Mouse (Mus musculus) heart, postnatal 25 days (tissue): ENCODE data around the gene Slc45a1. TPM values are rescaled to one million over a fixed set of nuclear protein-coding genes. Genes with fewer than 3 reads are reported as not detected.

ENCODE experiments used
- DNase-seq: peaks from one replicate; pipeline ENCODE4 v3.0.0; 2022; ENCODE audit warnings: low spot score
- intact Hi-C: fragments of 180-260 bp; cut with DNase I; formaldehyde crosslinking; loops from one replicate; pipeline ENCODE4 v1.15.1; 2025
- total RNA-seq, 2 experiments: library from RNA; stranded (reverse); gene quantifications; 2 replicates each; pipeline ENCODE4 v1.2.3; 2021

The Slc45a1 gene
- total RNA-seq, 2 experiments from 2014 or later, result not detected

DNA sequence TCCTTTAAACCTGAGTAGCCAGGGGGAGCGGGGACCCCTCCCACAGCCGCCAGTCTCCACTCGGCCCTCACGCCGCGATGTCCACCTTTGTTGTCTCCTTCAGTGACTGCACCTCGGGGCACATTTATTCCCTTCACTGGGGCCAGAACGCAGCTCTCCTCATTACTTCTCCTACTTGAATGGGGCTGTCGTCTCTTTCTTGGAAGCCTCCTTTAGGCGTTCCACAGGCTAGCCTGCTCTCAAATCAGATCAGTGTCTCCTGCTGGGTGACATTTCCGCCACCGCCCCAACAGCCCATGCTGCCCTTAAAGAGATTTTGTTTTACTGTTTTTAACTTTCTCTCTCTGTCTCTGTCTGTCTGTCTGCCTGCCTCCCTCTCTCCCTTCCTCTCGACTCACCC is 9.9 kb upstream of the Slc45a1 start:
- no peak for DNase-seq
- intact Hi-C loops, result no loop called here

DNA sequence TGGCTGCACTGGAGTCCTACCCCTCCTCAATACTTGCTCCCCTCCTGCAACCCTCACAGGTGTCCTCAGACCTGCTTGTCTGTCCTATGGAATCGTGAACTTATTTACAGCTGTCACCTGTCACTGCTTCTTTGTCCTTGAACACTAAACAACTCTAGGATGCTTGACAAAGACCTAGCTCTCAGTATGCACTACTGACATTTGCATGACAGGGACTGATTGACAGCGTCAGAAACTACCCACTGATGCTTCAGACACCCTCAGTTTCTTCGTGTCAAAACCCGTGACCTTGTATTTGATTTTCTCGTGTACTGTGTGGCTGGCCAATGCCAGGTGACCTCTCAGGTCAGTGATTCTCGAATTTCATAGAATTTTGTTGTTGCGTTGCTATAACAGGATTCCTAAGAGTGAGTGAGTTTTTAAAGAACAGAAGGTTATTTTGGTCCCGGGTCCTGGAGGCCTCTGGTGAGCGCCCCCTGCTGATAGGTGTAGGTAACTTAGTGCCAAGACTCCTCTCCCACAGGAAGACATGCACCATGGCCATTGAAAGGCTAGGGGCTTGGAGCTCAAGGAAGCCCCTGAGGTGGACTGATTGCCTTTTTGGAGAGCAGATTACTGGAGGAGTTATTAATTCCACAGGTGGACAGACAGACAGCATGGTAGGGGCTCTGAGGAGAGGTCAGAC is 8.1 kb upstream of the Slc45a1 start:
- intact Hi-C loops, result no loop called here
- no peak for DNase-seq

DNA sequence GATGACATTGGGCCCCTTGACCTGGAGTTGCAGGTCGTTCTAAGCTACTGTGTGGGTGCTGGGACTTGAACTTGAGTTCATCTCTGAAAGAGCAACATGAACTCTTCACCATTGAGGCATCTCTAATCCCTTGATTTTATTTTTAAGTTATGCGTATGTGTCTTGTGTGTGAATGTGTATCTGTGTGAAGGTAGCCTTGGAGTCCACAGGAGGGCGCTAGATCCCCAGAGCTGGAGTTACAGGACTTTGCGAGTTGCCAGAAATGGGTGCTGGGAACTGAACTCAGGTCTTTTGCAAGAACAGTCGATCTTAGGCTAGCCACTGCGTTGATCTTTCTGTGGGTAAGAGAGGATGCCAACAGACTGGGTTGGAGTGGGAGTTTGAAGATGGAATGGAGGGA is 4.5 kb upstream of the Slc45a1 start:
- DNase-seq, result no peak
- intact Hi-C loops, result loop anchor here (1.0 to 2.0 kb wide), 2 partner anchors 194 to 243 kb away; no protein-coding TSS in a partner anchor

DNA sequence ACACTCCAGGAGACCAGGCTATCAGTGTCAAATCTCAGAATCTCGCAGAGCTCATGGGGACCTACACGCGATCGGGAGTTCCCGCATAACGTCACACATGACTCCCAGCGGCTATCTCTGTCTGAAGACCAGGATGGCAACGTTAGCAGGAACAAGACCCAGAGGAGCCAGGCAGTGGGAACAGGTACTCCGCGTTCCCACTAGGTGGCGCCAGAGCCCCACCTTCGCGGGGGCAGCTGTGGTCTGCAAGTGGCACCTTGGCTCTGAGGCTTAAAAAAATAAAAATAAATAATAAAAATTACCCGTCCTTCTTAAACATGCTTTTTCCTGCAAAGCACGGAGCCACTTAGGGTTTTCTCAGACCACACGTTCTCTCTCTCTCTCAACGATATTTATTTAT is 4.0 kb upstream of the Slc45a1 start:
- intact Hi-C loops, result loop anchor here (1.0 to 2.0 kb wide), 3 partner anchors 195 to 310 kb away; no protein-coding TSS in a partner anchor
- DNase-seq, result peak; percentile 68

DNA sequence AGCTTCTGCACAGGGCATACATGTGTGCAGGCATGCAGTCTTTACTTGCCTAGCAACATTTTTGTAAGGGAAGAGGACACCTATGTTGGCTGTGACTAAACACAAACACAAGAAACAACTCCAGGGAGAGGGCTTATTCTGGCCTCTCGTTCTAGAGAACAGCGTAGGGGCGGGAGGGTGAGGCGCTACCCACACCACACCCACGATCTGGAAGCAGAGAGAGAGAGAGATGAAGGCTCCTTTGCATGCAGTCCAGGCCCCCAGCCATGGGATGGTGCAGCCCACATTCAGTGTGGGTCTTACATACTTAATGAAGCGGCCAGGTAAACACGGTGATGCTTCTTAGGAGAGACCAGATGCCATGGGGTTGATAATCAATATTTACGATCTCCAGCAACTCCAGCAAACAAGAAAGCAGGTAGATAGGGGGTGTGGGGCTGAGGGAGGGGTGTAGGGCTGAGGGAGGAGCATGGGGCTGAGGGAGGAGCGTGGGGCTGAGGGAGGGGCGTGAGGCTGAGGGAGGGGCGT is 1.2 kb upstream of the Slc45a1 start:
- intact Hi-C loops, result no loop called here
- DNase-seq, result no peak

DNA sequence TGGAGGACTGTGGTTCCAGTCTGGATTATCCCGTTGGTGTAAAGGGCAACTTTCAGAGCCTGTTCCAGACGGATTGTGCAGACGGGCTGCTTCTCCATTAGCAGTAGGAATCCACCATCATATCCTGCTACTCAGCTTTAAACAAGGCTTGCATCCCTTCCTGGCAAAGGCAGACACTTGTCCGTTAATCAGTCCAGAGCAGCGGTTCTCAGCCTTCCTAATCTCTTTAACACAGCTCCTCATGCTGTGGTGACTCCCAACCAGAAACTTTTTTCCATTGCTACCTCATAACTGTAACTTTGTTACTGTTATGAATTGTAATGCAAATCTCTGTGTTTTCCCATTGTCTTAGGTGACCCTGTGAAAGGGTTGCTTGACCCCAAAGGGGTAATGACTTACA is 2.6 kb downstream of the Slc45a1 start:
- intact Hi-C loops, result no loop called here

DNA sequence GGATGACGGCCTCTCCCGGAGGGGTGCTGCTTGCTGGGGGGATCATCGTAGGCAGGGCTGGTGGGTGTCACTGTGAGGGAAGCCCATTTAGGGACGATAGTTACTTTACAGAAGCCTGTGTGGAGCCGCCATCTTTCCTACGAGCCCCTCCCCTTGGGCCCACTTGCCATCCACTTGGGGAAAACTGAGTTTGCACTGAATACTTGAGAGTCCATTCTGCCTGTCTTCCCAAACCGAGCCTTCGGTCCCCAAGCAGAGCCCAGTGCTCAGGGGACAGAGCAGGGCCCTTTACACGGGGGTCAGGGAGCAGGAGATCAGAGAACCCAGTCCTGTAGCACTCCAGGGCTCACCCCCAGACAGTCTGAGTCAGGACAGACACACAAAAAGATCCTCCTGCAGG is 7.7 kb downstream of the Slc45a1 start:
- DNase-seq, result no peak
- intact Hi-C loops, result no loop called here

More for the DNA sequence above, 2.6 kb downstream of the Slc45a1 start:
- no peak for DNase-seq

DNA sequence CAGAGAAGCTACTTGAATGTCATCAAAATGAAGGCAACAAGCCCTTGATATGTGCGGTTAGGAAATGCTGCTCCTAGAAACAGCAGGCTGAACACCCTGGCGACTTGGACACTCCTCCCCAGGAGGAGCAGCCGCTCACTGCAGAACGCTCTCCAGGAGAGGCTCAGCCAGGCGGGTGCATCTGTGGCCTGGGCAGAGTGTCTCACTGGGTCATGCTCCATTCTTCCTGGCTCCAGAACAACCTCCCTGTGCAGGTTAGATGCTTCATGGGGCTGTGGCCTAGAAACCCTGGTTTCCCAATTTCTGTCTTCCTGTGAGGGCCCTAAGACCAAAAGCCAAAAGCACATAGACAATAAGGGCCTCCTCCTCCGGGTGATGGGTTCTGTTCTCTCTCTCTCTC is 15.3 kb downstream of the Slc45a1 start:
- intact Hi-C loops, result no loop called here
- no peak for DNase-seq

DNA sequence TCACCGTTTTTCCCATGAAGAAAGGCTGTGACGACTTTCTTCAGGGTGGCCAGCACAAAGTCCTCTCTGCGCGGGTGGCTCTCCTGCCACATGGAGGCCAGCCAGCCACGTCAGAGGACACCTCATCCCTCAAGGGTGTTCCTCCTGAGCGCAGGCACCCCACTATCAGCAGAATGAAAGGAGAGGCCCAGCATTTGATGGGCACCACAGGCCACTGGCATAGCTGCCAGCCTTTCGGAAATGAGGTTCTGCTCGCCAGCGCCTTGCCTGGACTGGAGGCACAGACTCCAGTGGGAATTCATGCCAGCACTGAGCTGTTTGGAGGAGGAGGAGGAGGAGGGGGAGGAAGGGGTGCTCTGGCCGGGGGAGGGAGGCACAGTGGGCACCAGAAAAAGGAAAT is 16.4 kb downstream of the Slc45a1 start:
- DNase-seq, result no peak
- intact Hi-C loops, result no loop called here

DNA sequence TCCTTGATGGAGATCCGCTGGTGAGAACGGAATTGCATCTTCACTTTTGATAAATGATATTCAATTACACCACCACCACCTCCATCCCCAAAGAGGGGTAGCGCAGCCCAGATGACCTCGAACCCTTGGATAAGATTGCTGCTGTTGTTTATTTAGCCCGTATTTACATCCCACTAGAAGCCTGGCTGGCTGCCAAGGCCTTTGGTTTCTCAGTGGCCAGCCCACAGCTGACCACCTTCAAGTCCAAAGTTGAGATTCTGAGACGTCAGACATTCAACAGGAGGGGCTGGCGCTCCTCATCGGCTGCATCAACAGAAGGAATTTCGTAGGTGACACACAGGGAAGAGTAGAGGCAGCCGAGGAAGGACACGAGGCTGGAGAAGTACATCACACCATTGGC is 22.7 kb downstream of the Slc45a1 start:
- intact Hi-C loops, result loop anchor here (5.0 kb wide), 1 partner anchor 372 kb away; no protein-coding TSS in a partner anchor
- DNase-seq, result no peak

DNA sequence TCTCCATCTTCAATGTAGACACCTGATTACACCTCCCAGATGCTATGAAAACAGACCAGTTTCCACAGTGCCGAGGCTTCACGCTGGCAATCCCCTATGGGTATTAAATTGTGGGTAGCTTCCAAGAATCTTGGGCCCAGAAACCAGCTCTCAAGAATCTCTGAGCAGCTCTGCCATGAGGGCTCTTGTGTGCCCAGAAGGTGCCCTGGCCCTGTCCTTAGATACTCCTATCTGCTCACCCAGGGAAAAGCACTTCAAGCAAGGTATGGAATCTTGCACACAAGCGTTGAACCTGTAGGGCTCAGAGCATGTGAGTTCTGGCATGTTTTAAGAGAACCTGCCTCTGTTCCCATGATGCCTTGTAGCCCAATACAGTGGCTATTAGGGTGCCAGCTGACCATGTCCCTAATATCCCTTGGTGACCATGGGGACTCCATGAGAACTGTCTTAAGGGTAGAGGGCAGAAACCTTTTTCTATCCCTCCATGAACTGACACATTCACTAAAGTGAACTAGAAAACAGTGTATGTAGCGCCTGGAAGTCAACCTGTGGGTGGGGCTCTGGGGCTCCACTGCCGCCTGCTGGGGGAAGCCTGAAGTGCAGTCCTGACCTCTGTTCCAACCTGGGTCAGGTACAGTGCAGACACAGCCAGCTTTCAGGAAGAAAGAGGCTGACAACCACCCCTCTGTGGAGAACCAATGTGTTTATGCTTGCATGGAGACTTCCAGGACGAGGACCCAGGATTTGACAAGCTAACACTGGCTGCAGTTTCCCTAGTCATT is 25.8 kb downstream of the Slc45a1 start:
- intact Hi-C loops, result loop anchor here (2.0 to 5.0 kb wide), 2 partner anchors 279 to 369 kb away; no protein-coding TSS in a partner anchor
- no peak for DNase-seq

DNA sequence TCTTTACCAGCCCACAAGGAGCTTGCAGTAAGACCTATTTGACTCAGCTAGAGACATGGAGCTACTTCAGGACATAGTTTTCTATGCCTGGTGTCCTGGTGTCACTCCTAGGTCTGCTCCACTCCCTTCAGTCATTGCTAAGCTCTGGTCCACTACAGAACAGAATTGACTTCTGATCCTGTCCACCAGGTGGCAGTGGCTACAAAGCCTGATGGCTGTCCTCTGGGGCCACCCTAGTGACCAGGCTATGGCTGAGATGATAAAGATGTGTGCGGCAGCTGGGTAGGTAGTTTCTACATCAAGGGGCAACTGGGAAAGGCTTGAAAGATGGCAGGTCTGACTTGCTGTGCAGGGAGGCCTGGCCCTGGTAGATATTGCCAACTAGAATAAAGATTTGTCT is 26.5 kb downstream of the Slc45a1 start:
- intact Hi-C loops, result loop anchor here (5.0 kb wide), 1 partner anchor 368 kb away; no protein-coding TSS in a partner anchor
- DNase-seq, result no peak

DNA sequence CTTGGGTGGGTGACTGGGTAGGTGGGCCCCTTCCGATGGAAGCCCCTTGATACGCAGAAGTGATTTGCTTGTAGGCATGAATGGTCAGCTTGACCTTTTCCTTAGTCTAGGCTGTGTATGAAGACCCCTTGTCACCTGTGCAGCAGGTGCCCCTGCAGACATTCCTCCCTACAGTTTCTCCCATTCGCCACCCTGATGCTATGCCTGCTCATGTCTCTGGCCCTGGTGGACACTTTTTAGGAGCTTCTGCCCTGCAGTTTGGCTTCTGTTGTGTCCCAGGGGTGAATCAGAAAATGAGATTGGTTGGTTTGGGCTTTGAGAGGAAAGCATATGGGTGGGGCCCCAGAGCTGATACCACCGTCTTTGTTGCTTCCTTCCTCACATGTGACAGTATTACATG is 27.0 kb downstream of the Slc45a1 start:
- intact Hi-C loops, result loop anchor here (5.0 kb wide), 1 partner anchor 368 kb away; no protein-coding TSS in a partner anchor
- DNase-seq, result no peak

DNA sequence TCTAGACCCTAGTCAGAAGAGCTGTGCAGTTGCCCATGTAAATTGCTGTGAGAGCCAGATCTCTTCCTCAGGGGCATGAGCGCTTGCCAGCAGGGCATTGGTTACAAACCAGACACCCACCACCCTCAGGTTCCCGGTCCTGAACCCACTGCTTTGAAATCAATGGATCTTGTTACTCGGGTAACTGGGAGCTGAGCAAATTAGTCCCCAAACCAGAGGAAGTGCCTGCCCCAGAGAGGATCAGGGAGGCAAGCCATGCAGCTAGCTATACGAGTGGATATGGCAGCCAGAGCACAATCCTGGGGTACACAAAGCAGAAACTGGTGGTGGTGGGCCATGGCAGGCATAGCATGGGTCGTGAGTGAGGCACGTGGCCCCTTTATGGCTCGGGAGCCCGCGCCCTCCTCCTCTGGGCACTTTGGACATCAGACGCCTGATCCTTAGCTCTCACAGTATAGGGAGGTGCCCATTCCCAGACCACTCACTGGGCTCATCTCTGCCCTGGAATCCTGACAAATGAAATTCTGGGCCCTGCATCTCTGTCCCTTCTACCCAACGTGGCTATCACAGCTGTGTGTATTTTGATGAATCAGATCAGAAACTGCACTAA is 27.7 kb downstream of the Slc45a1 start:
- DNase-seq, result no peak

DNA sequence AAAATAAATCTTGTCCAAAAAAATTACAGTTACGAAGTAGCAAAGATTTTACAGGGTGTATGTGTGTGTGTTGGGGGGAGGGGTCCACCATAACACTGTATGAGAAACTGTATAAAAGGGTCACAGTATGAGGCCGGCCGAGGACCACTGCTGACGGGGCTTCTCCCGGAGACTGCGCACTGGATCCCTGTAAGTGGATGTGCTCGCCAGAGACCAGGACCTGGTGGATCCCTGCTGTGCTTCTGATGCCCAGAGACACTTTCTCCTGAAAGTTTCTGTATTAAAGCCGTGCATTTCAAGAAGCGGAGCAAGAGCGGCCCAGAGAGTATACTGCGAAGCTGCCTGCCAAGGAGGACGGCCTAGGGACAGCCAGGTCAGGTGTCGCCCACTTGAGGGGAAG is 29.3 kb downstream of the Slc45a1 start:
- intact Hi-C loops, result no loop called here
- no peak for DNase-seq

More for the DNA sequence above, 27.7 kb downstream of the Slc45a1 start:
- intact Hi-C loops, result no loop called here

DNA sequence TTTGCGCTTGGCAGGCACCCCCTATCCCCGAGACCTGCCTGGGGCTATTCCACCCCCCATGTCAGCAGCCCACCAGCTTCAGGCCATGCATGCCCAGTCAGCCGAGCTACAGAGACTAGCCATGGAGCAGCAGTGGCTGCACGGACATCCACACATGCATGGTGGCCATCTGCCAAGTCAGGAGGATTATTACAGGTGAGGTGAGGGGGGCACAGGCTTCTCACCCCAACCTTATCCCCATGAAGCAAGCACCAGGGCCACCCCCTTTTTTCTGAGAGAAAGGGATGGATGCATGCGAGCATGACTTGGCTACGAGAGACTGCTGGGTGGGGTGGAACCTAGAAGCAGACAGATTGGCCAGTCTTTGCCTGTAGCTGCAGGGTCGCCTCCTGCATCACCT is 33.0 kb downstream of the Slc45a1 start:
- no peak for DNase-seq
- intact Hi-C loops, result no loop called here

DNA sequence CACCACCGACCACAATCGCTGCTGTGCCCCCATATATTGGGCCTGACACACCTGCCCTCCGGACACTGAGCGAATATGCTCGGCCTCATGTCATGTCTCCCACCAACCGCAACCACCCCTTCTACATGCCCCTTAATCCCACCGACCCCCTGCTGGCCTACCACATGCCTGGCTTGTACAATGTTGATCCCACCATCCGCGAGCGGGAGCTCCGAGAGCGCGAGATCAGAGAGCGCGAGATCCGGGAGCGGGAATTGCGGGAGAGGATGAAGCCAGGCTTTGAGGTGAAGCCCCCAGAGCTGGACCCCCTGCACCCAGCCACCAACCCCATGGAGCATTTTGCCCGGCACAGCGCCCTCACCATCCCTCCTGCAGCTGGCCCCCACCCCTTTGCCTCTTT is 35.1 kb downstream of the Slc45a1 start:
- intact Hi-C loops, result no loop called here
- DNase-seq, result no peak

DNA sequence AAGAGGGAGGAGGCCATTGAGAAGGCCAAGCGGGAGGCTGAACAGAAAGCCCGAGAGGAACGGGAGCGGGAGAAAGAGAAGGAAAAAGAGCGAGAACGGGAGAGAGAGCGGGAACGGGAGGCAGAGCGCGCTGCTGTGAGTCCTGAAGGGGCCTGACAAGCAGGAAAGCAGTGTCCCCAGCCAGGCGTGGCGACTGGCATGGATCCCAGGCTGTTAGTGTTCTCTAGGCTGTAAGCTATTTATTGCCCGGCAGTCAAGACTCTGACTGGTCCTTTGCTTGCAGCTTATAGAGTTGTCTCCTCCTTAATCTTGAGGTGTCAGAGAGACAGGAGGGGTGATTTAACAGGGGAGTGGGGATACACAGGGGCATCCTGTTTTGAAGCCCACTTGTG is 35.9 kb downstream of the Slc45a1 start:
- DNase-seq, result no peak
- intact Hi-C loops, result no loop called here

DNA sequence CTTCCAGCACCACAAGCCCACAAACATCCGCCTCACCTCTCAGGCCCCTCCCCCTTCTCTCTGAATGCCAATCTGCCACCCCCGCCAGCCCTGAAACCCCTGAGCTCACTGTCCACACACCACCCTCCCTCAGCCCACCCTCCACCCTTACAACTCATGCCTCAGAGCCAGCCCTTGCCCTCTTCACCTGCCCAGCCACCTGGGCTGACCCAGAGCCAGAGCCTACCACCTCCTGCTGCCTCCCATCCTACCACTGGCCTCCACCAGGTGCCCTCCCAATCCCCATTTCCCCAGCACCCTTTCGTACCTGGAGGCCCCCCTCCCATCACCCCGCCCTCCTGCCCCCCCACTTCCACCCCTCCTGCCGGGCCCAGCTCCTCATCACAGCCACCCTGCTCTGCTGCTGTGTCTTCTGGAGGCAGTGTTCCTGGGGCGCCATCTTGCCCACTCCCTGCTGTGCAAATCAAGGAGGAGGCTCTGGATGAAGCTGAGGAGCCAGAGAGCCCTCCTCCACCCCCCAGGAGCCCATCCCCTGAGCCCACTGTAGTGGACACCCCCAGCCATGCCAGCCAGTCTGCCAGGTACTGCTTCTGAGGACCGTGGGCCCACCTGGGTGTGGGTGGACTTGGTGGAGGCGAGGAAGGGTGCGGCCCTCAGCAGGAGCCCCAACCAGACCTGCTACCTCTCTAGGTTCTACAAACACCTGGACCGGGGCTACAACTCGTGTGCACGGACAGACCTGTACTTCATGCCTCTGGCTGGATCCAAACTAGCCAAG is 36.5 kb downstream of the Slc45a1 start:
- intact Hi-C loops, result no loop called here
- DNase-seq, result no peak

DNA sequence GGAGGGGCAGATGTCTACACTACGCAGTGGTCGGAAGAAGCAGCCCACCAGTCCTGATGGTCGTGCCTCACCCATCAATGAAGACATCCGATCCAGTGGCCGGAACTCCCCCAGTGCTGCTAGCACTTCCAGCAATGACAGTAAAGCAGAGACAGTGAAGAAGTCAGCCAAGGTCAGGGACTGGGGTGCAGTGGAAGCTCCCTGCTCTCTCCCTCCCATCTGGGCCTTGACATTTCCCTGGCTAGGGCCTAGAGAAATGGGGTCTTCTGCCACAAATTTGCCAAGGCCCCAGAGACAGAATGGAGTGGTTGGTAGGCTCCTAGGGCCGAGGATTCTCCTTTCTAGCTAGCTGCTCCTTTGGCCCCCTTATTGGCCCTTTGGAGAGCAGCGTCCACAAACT is 38.3 kb downstream of the Slc45a1 start:
- intact Hi-C loops, result no loop called here
- no peak for DNase-seq
